Mouse (Mus musculus) thymus, adult 2 months (tissue): ENCODE data around the gene Fndc3b. TPM values are rescaled to one million over a fixed set of nuclear protein-coding genes. Genes with fewer than 3 reads are reported as not detected.

ENCODE experiments used
- DNase-seq: peaks from one replicate; pipeline ENCODE4 v3.0.0; 2021
- H3K27ac ChIP-seq: fragments of 200-500 bp; 2 replicates; pipeline ENCODE4 v1.5.1; 2012; ENCODE audit warnings: low read length, control low read depth; ENCODE audit not compliant: control insufficient read depth, insufficient read depth
- H3K27me3 ChIP-seq: fragments of 200-500 bp; 2 replicates; pipeline ENCODE4 v1.6.1; 2012; ENCODE audit warnings: mild to moderate bottlenecking, low read length, moderate library complexity, mixed read lengths; ENCODE audit not compliant: control insufficient read depth, insufficient read depth
- H3K36me3 ChIP-seq: fragments of 200-500 bp; 2 replicates; pipeline ENCODE4 v1.6.1; 2012; ENCODE audit warnings: mild to moderate bottlenecking, low read length, moderate library complexity; ENCODE audit not compliant: control insufficient read depth, insufficient read depth
- H3K4me1 ChIP-seq: fragments of 200-500 bp; replicated peaks from 2 replicates; pipeline ENCODE4 v1.6.1; 2012; ENCODE audit warnings: low read length; ENCODE audit not compliant: control insufficient read depth, insufficient read depth
- H3K4me3 ChIP-seq: fragments of 200-500 bp; 2 replicates; pipeline ENCODE4 v1.5.1; 2012; ENCODE audit warnings: mild to moderate bottlenecking, low read length, control low read depth, moderate library complexity; ENCODE audit not compliant: control insufficient read depth, insufficient read depth
- CTCF ChIP-seq: fragments of 200-500 bp; IDR thresholded peaks from 2 replicates; pipeline ENCODE4 v1.5.1; 2012; ENCODE audit warnings: mild to moderate bottlenecking, control low read depth, low read length, moderate library complexity, borderline replicate concordance; ENCODE audit not compliant: control insufficient read depth, poor library complexity, insufficient read depth; ENCODE audit errors: extremely low read depth
- POLR2A ChIP-seq: fragments of 200-500 bp; IDR thresholded peaks from 2 replicates; pipeline ENCODE4 v1.6.1; 2012; ENCODE audit warnings: mild to moderate bottlenecking, low read length, control low read depth, moderate library complexity; ENCODE audit not compliant: control insufficient read depth, poor library complexity, insufficient read depth; ENCODE audit errors: extremely low read depth
- WGBS: fragments of 180-500 bp; shearing (Covaris S2); methylation state at CpG from one replicate; pipeline ENCODE4 v1.1.7; 2018; 5-methylcytosine and 5-hydroxymethylcytosine counted together
- polyA plus RNA-seq: library from polyadenylated mRNA; depleted of rRNA; stranded (reverse); fragments of >200 nt; gene quantifications from 2 replicates; pipeline ENCODE4 v1.2.3, GENCODE M21; 2012

Fndc3b gene
- polyA plus RNA-seq, 1 experiment = 4.7 TPM

- H3K27ac ChIP-seq = no peak overlapping the region
- H3K4me1 ChIP-seq = no peaks in the 10 kb centered on the region
- DNase-seq = no peak
- WGBS = 69% methylated on average over 10 of the region's 10 CpGs
- TF ChIP-seq POLR2A = no peak
- no peak for TF ChIP-seq CTCF
- H3K27me3 ChIP-seq = no peaks in the 10 kb centered on the region
- H3K4me3 ChIP-seq = no peak overlapping the region
- no peaks in the 10 kb centered on the region for H3K36me3 ChIP-seq
Observed at GRCm38 (mm10) chr3:27577349-27578025, 133.6 kb downstream of the Fndc3b start.

- no peaks in the 10 kb centered on the region for H3K27me3 ChIP-seq
- WGBS = 96% methylated on average over 9 of the region's 9 CpGs
- H3K36me3 ChIP-seq = no peaks in the 10 kb centered on the region
- H3K4me1 ChIP-seq = no peaks in the 10 kb centered on the region
- H3K27ac ChIP-seq = no peak overlapping the region
- H3K4me3 ChIP-seq = no peak overlapping the region
- no peak for DNase-seq
- TF ChIP-seq CTCF (no peak), POLR2A (no peak)
Observed at GRCm38 (mm10) chr3:27574241-27574640, 136.9 kb downstream of the Fndc3b start.

- WGBS = 92% methylated on average over 11 of the region's 11 CpGs
- no peak for DNase-seq
- Histone ChIP-seq H3K4me3 (no peak overlapping the region), H3K27me3 (no peaks in the 10 kb centered on the region), H3K36me3 (no peaks in the 10 kb centered on the region), H3K27ac (no peak overlapping the region), H3K4me1 (no peaks in the 10 kb centered on the region)
- TF ChIP-seq CTCF (no peak), POLR2A (no peak)
Observed at GRCm38 (mm10) chr3:27573458-27573857, 137.6 kb downstream of the Fndc3b start.

- DNase-seq = no peak
Observed at GRCm38 (mm10) chr3:27572305-27572704, 138.8 kb downstream of the Fndc3b start.

GRCm38 (mm10) chr3:27565314-27565713 lies 145.8 kb downstream of the Fndc3b start:
- H3K4me1 ChIP-seq = no peaks in the 10 kb centered on the region
- WGBS = 72% methylated on average over 4 of the region's 4 CpGs
- DNase-seq = no peak
- TF ChIP-seq POLR2A (no peak), CTCF (no peak)
- no peaks in the 10 kb centered on the region for H3K27me3 ChIP-seq
- H3K4me3 ChIP-seq = no peak overlapping the region
- no peak overlapping the region for H3K27ac ChIP-seq
- H3K36me3 ChIP-seq = no peaks in the 10 kb centered on the region

More at GRCm38 (mm10) chr3:27572305-27572704, 138.8 kb downstream of the Fndc3b start:
- H3K27me3 ChIP-seq = no peaks in the 10 kb centered on the region
- no peak overlapping the region for H3K4me3 ChIP-seq
- no peak overlapping the region for H3K27ac ChIP-seq
- WGBS = 76% methylated on average over 6 of the region's 6 CpGs
- TF ChIP-seq CTCF = no peak
- TF ChIP-seq POLR2A = no peak
- no peaks in the 10 kb centered on the region for H3K36me3 ChIP-seq
- H3K4me1 ChIP-seq = no peaks in the 10 kb centered on the region

- no peak for DNase-seq
- Histone ChIP-seq H3K27me3 (no peaks in the 10 kb centered on the region), H3K4me1 (no peaks in the 10 kb centered on the region), H3K4me3 (no peak overlapping the region), H3K36me3 (no peaks in the 10 kb centered on the region), H3K27ac (no peak overlapping the region)
- WGBS = 96% methylated on average over 5 of the region's 5 CpGs
- TF ChIP-seq CTCF (no peak), POLR2A (no peak)
Observed at GRCm38 (mm10) chr3:27563047-27563624, 148.0 kb downstream of the Fndc3b start.

- Histone ChIP-seq H3K4me3 (no peak overlapping the region), H3K27ac (no peak overlapping the region), H3K4me1 (no peaks in the 10 kb centered on the region), H3K27me3 (no peaks in the 10 kb centered on the region), H3K36me3 (no peaks in the 10 kb centered on the region)
- 96% methylated on average over 3 of the region's 3 CpGs for whole genome bisulfite sequencing
- TF ChIP-seq CTCF (no peak), POLR2A (no peak)
- no peak for DNase-seq
Observed at GRCm38 (mm10) chr3:27562476-27562875, 148.6 kb downstream of the Fndc3b start.
